Mouse (Mus musculus) heart, embryonic 15.5 days (tissue): ENCODE measurements around the gene Bst2. TPM values are rescaled to one million over a fixed set of nuclear protein-coding genes. Genes with fewer than 3 reads are reported as not detected.

Experiments
- ATAC-seq: fragments of 200-750 bp; cut with Nextera tagmentation; replicated peaks from 2 replicates; pipeline ENCODE4 v1.8.0; 2017; ENCODE audit warnings: low read depth, moderate TSS enrichment; ENCODE audit not compliant: insufficient number of reproducible peaks, insufficient read depth, low FRiP score
- H3K27ac ChIP-seq: fragments of 300-500 bp; sonication (generic); 2 replicates; pipeline ENCODE4 v1.5.1; 2015; ENCODE audit warnings: mild to moderate bottlenecking, inconsistent platforms
- H3K27me3 ChIP-seq: fragments of 300-500 bp; sonication (generic); 2 replicates; pipeline ENCODE4 v1.6.1; 2015; ENCODE audit warnings: inconsistent platforms
- H3K36me3 ChIP-seq: fragments of 300-500 bp; sonication (generic); 2 replicates; pipeline ENCODE4 v1.6.1; 2015; ENCODE audit warnings: mild to moderate bottlenecking, inconsistent platforms
- H3K4me1 ChIP-seq: fragments of 300-500 bp; sonication (generic); replicated peaks from 2 replicates; pipeline ENCODE4 v1.6.1; 2015; ENCODE audit warnings: inconsistent platforms
- H3K4me2 ChIP-seq: fragments of 300-500 bp; sonication (generic); 2 replicates; pipeline ENCODE4 v1.6.1; 2015; ENCODE audit warnings: inconsistent platforms, mild to moderate bottlenecking, moderate library complexity
- H3K4me3 ChIP-seq: fragments of 300-500 bp; sonication (generic); 2 replicates; pipeline ENCODE4 v1.5.1; 2015; ENCODE audit warnings: mild to moderate bottlenecking, inconsistent platforms
- H3K9ac ChIP-seq: fragments of 300-500 bp; sonication (generic); 2 replicates; pipeline ENCODE4 v1.6.1; 2015; ENCODE audit warnings: mild to moderate bottlenecking, inconsistent platforms
- H3K9me3 ChIP-seq: fragments of 300-500 bp; sonication (generic); replicated peaks from 2 replicates; pipeline ENCODE4 v1.6.1; 2016; ENCODE audit warnings: inconsistent platforms
- WGBS: fragments of 180-500 bp; shearing (Covaris S2); methylation state at CpG from one replicate; pipeline ENCODE4 v1.1.7; 2015; ENCODE audit warnings: mixed read lengths; 5-methylcytosine and 5-hydroxymethylcytosine counted together
- polyA plus RNA-seq: library from polyadenylated mRNA; unstranded; fragments of >200 nt; fragmentation: Nextera tagmentation; extraction: Ambion mirVana; gene quantifications from 2 replicates; pipeline ENCODE4 v1.2.1, GENCODE M21; 2015

Bst2 gene
- polyA plus RNA-seq, 1 experiment from 2014 or later: 34.6 TPM

DNA sequence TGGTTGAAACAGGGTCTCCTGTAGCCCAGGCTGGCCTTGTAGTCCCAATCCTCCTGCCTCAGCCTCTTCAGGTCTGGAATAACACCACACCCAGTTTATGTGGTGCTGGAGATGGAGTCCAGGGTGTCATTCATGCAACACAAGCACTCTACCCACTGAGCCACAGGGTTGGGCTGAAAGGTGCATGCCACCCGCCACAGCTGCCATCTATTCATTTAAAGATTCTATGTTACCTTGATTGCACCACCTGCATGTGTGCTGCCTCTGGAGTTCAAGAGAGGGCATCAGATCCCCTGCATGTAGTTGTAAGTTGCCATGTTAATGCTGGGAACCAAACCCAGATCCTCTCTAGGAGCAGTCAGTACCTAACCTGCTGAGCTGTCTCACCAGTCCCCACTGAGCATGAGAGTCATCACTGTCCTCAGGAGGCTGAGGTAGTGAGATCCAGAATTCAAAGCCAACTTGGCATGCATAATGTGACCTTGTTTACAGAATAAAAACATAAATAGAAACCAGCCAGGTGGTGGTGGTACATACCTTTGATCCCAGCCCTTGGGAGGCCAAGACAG is 40.1 kb downstream of the Bst2 start:
- no peak overlapping the region for H3K4me3 ChIP-seq
- ATAC-seq: no peak
- H3K36me3 ChIP-seq: peaks cover 13% of the 10 kb centered on the region
- WGBS: 90% methylated on average over 1 of the region's 1 CpGs
- peak overlapping the region; percentile 71 for H3K27ac ChIP-seq
- H3K9me3 ChIP-seq: no peaks in the 10 kb centered on the region
- no peak overlapping the region for H3K9ac ChIP-seq
- H3K4me1 ChIP-seq: peaks cover 45% of the 10 kb centered on the region
- no peaks in the 10 kb centered on the region for H3K27me3 ChIP-seq
- H3K4me2 ChIP-seq: no peak overlapping the region

DNA sequence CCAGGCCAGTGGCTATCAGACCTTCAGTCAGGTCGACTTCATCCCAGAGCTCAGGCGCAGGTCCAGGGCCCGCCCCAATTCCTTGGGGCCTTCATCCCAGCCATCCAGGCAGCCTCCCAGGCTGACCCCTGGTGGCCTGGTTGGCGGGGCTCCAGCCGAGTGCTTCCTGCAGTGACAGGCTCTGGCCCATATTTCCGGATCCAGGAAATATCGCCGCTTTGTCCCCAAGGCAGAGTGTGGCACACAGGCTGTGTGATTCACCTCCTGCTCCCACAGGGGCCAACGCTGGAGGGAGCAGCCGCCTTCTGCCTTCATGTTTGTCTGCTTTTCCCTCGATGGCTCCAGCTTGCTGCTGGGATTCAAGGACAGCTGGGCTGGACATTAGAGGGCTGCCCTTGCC is 40.8 kb downstream of the Bst2 start:
- ATAC-seq: peak; percentile 50
- Histone ChIP-seq H3K9ac (no peak overlapping the region), H3K27ac (peak overlapping the region; percentile 71), H3K4me2 (no peak overlapping the region), H3K4me3 (no peak overlapping the region), H3K4me1 (peaks cover 45% of the 10 kb centered on the region), H3K36me3 (peaks cover 18% of the 10 kb centered on the region), H3K9me3 (no peaks in the 10 kb centered on the region), H3K27me3 (no peaks in the 10 kb centered on the region)
- WGBS: 35% methylated on average over 11 of the region's 11 CpGs

DNA sequence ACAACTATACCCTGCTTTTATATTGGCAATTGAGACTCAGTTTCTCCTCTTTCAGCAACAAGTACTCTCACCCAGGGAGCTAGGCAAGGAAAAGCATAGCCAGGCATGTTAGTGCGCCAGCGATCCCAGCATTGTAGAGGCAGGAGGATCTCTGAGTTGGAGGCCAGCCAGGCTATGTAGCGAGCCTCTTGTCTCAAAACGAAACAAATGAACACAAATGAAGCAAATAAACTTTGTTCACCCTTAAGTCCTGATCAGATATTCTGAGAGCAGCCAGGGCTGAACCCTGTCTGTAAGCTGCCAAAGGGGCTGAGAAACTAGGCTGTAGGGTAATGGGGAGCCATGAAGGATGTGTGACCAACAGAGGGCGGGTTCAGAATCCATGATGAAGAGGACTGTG is 41.4 kb downstream of the Bst2 start:
- H3K9me3 ChIP-seq: no peaks in the 10 kb centered on the region
- 0 out of 2 replicates have a peak overlapping the region, but pooled peaks have one; percentile 55 for H3K4me2 ChIP-seq
- 83% methylated on average over 5 of the region's 5 CpGs for WGBS
- no peak for ATAC-seq
- peaks cover 24% of the 10 kb centered on the region for H3K36me3 ChIP-seq
- peak overlapping the region; percentile 71 for H3K27ac ChIP-seq
- H3K4me3 ChIP-seq: no peak overlapping the region
- peaks cover 45% of the 10 kb centered on the region for H3K4me1 ChIP-seq
- no peak overlapping the region for H3K9ac ChIP-seq
- H3K27me3 ChIP-seq: no peaks in the 10 kb centered on the region

DNA sequence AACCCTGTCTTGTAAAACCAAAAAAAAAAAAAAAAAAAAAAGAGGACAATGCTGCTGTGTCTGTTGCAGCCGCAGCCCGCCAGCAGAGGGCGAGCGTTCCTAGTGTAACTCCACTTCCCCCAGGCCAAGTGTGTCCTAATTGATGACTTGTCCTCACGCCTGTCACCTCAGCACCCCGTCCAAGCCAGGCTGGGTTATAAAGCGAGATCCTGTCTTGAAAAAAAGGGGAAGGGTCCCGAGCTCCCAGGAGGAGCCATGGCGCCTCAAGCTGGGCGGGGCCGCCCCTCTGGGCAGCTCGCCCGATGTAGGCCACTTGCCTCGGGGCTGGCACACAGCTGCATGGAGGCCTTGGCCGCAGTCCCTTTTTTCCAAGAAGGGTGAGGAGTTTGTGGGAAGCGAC is 42.2 kb downstream of the Bst2 start:
- H3K4me2 ChIP-seq: peak overlapping the region; percentile 55
- H3K27ac ChIP-seq: peak overlapping the region; percentile 71
- 0 out of 2 replicates have a peak overlapping the region, but pooled peaks have one; percentile 23 for H3K4me3 ChIP-seq
- no peaks in the 10 kb centered on the region for H3K27me3 ChIP-seq
- no peak overlapping the region for H3K9ac ChIP-seq
- 17% methylated on average over 16 of the region's 16 CpGs for WGBS
- no peaks in the 10 kb centered on the region for H3K9me3 ChIP-seq
- H3K36me3 ChIP-seq: peaks cover 24% of the 10 kb centered on the region
- peaks cover 45% of the 10 kb centered on the region for H3K4me1 ChIP-seq
- peak; percentile 61 for ATAC-seq

DNA sequence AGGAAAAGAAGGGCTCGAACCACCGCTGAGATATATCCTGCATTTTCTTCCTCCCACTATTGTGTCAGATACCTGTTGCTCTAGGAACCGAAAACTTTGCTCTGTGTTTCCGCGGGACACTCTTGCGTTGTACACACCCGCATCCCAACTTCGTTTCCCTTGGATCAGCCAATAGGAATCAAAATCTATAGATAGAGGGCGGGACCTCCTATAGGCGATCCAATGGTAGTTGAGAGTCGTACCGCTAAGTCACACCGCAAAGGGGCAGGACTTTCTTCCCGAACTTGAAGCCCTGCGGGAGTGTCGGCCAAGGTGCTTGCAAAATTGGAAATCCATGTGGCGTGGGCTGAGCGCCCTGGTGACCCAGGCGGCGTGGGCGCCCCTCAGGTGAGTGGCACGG is 48.8 kb downstream of the Bst2 start:
- under 1% methylated on average over 22 of the region's 22 CpGs for WGBS
- Histone ChIP-seq H3K9me3 (no peaks in the 10 kb centered on the region), H3K9ac (peak overlapping the region; percentile 88), H3K36me3 (peaks cover 18% of the 10 kb centered on the region), H3K4me1 (peaks cover 33% of the 10 kb centered on the region), H3K27me3 (no peaks in the 10 kb centered on the region), H3K4me2 (peak overlapping the region; percentile 100), H3K27ac (peak overlapping the region; percentile 92), H3K4me3 (peak overlapping the region; percentile 89)
- ATAC-seq: peak; percentile 83

DNA sequence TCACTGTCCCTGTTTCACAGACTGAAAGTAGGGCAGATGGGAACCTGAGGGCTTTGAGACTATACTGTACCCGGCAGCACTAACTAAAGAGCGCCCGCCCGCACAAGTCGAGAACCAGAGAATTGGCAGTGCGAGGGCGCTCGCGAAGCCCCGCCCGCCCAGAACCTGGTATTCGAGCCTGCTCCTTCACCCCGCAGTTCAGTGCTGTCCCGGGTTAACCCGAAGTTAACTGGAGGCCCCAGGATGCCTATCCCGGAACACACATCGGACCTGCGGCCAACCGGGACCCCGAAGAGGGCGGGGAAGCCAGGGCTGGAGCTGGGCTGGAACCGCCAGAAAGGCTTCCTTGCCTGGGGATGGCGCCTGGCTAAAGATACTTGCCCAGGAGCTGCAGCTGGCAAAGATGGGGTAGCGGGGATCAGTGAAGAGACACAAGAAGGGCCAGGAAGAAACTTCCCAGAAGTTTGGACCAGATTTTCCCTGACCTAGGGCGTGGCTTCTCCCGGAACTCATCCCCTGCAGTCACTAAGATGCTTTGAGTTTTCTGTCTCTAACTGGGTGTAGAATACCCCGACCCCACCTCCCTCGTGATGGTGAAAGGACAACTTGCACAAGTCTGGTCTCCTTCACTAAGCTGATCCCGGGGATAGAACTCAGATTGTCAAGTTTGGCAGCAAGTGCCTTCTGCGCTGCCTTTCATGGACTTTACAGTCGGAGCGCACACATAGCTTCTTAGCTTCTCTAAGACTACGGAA is 49.4 kb downstream of the Bst2 start, which contains the start of gene Gtpbp3:
Gtpbp3 (plus strand) TSS at position 413 of the 755 bp plus-strand sequence.
- peak within 1 kb of the TSS; percentile 88 for H3K9ac ChIP-seq
- 0 out of 2 replicates have a peak, but pooled peaks have one; percentile 16 for ATAC-seq

DNA sequence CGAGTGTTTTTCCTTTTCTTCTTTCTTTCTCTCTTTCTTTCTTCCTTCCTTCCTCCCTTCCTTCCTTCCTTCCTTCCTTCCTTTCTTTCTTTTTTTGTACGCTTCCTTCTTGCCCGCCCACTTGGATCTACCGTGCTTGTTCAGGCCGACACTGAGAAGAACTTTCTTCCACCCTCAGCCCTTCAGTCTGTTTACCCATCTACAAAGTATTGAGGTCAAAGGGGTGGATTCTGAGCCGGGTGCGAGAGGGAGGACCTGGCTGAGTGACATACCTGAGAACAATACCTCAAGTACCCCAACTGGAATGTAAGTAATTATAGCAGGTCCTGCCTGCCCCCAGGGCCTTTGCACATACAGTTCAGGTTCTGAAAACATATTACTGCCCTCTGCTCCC is 51.1 kb downstream of the Bst2 start:
- 22% methylated on average over 7 of the region's 7 CpGs for WGBS
- Histone ChIP-seq H3K4me1 (peaks cover 33% of the 10 kb centered on the region), H3K4me3 (peak overlapping the region; percentile 83), H3K9me3 (no peaks in the 10 kb centered on the region), H3K9ac (no peak overlapping the region), H3K27me3 (peaks cover 12% of the 10 kb centered on the region; the same call in 1 of the 2 replicates), H3K36me3 (peaks cover 2% of the 10 kb centered on the region; the same call in 1 of the 2 replicates), H3K27ac (no peak overlapping the region), H3K4me2 (peak overlapping the region; percentile 96)
- ATAC-seq: no peak

More for the DNA sequence above, 49.4 kb downstream of the Bst2 start, which contains the start of gene Gtpbp3:
- Histone ChIP-seq H3K27ac (peak within 1 kb of the TSS; percentile 92), H3K4me2 (peak within 1 kb of the TSS; percentile 100), H3K4me1 (peaks cover 33% of the 10 kb centered on the region), H3K36me3 (peaks cover 18% of the 10 kb centered on the region), H3K4me3 (peak within 1 kb of the TSS; percentile 89), H3K9me3 (no peaks in the 10 kb centered on the region), H3K27me3 (no peaks in the 10 kb centered on the region)
- WGBS: under 1% methylated on average over 33 of the region's 33 CpGs

DNA sequence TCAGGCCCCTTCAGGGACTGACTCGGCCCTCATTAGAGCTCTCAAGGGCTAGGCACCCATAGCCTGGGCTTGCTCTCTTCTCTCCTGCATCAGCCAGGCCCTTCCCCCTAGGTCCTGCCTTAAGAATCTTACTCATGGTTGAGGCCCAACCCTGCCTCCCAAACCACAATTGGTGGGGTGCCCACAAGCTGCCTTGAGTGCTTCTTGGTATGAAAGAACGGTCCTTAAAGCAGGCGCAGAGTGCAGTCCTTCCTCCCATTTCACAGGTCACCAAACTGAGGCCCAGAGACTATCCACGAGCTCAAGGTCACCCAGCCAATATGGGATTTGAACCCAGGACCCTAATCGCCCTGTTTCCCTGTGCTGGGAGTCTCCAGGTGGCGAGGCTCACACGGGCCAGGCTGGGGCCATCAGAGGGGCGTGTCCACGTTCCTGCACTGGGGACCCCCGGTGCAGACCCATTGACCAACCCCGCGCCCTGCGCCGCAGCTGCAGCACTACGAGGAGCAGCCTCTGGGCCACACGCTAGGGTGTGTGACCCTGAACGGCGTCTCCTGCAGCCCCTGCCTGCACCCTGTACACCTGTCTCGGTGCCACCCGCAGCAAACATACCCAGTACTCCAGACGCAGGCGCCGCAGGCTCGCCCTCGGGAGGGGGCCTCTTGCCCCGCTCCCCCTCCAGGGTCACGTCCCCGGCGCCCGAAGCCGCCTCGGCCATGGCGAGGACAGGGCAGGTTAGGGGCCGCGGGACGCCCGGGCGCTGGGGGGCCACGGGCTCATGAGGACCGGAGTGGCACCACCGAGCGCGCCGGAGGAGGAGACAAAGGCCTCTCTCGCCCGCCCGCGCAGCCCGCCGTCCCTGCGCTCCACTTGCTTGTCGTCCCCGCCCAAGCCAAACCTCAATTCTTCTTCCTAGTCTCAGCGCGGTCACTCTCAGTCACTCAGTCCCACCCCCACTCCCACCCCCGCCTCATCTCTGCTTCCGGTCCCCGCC is 51.8 kb downstream of the Bst2 start, which contains the start of gene Ano8:
Ano8 (minus strand) TSS at position 822 of the 994 bp plus-strand sequence.
- Histone ChIP-seq H3K4me2 (peak within 1 kb of the TSS; percentile 96), H3K4me3 (peak within 1 kb of the TSS; percentile 83), H3K27me3 (peaks cover 18% of the 10 kb centered on the region), H3K4me1 (peaks cover 33% of the 10 kb centered on the region), H3K27ac (peak within 1 kb of the TSS; percentile 66), H3K36me3 (no peaks in the 10 kb centered on the region), H3K9ac (peak within 1 kb of the TSS; percentile 88), H3K9me3 (no peaks in the 10 kb centered on the region)
- ATAC-seq: peak; percentile 63
- 6% methylated on average over 57 of the region's 58 CpGs for WGBS

DNA sequence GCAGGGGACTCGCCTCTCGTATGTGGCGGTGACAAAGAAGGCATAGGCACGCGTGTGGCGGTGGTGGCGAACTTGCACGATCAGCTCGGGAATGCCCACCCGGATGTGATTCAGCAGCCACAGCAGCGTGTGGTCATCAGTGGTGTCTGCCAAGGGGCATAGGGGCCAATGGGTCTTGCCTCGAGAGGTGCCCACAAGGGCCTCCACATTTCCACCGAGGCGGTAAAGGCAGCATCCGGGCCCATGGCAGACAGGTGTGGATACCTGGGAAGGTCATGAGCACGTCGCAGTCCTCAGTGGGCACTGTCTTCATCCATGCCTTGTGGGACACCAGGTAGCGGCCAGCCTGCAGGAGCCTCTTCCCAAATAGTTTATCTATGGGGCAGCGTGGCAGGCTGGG is 52.5 kb downstream of the Bst2 start:
- Histone ChIP-seq H3K4me1 (peaks cover 30% of the 10 kb centered on the region), H3K27me3 (peaks cover 19% of the 10 kb centered on the region), H3K9me3 (no peaks in the 10 kb centered on the region), H3K4me3 (peak overlapping the region; percentile 83), H3K9ac (peak overlapping the region; percentile 88; the same call in 1 of the 2 replicates), H3K4me2 (peak overlapping the region; percentile 96), H3K36me3 (no peaks in the 10 kb centered on the region), H3K27ac (no peak overlapping the region)
- 92% methylated on average over 19 of the region's 19 CpGs for WGBS
- no peak for ATAC-seq
